Mouse (Mus musculus): ENCODE measurements around the gene Prrc2b. TPM values are rescaled to one million over a fixed set of nuclear protein-coding genes. Genes with fewer than 3 reads are reported as not detected.

The Prrc2b gene
- polyA plus RNA-seq, 1 experiment from 2014 or later, result 18.7 TPM

- DNase-seq (ENCODE audit: low spot score), result no peak
- Histone ChIP-seq H3K27me3 (ENCODE audit: control insufficient read depth, insufficient read depth, low read length) (no peaks in the 10 kb centered on the region), H3K9me3 (ENCODE audit: control insufficient read depth, low read length) (no peaks in the 10 kb centered on the region), H3K36me3 (ENCODE audit: control insufficient read depth, insufficient read depth, low read length) (no peaks in the 10 kb centered on the region), H3K4me1 (replicated peaks; ENCODE audit: control insufficient read depth, insufficient read depth) (peaks cover 16% of the 10 kb centered on the region), H3K4me3 (ENCODE audit: low read depth, low read length) (no peak overlapping the region), H3K27ac (replicated peaks) (peak overlapping the region; percentile 87; the same call in 1 of the 2 replicates), H3K4me2 (replicated peaks; ENCODE audit: low read depth) (no peak overlapping the region), H3K9ac (ENCODE audit: low read length) (no peak overlapping the region)
- 13% methylated on average over 10 of the region's 10 CpGs for WGBS
- TF ChIP-seq EP300 (optimal IDR thresholded peaks at IDR 0.05) (no peak), CTCF (IDR thresholded peaks at IDR 0.05; ENCODE audit: low read depth) (no peak)
- ATAC-seq (ENCODE audit: low FRiP score, low TSS enrichment), result no peak
Observed at GRCm38 (mm10) chr2:32166581-32166980, 15.7 kb downstream of the Prrc2b start.

GRCm38 (mm10) chr2:32167034-32167770 is 16.3 kb downstream of the Prrc2b start:
- no peak overlapping the region for H3K4me3 ChIP-seq (ENCODE audit: low read depth, low read length)

GRCm38 (mm10) chr2:32167819-32168218 is 16.9 kb downstream of the Prrc2b start:
- H3K27ac ChIP-seq (replicated peaks), result peak overlapping the region; percentile 87
- H3K9ac ChIP-seq (ENCODE audit: low read length), result peak overlapping the region; percentile 48
- no peaks in the 10 kb centered on the region for H3K36me3 ChIP-seq (ENCODE audit: control insufficient read depth, insufficient read depth, low read length)
- H3K9me3 ChIP-seq (ENCODE audit: control insufficient read depth, low read length), result no peaks in the 10 kb centered on the region
- DNase-seq (ENCODE audit: low spot score), result peak; percentile 83
- H3K27me3 ChIP-seq (ENCODE audit: control insufficient read depth, insufficient read depth, low read length), result no peaks in the 10 kb centered on the region
- 2% methylated on average over 7 of the region's 7 CpGs for WGBS
- TF ChIP-seq EP300 (optimal IDR thresholded peaks at IDR 0.05), result no peak
- peak; percentile 63 for TF ChIP-seq CTCF (IDR thresholded peaks at IDR 0.05; ENCODE audit: low read depth)
- ATAC-seq (ENCODE audit: low FRiP score, low TSS enrichment), result peak; percentile 78
- H3K4me3 ChIP-seq (ENCODE audit: low read depth, low read length), result no peak overlapping the region
- peak overlapping the region; percentile 43 for H3K4me2 ChIP-seq (replicated peaks; ENCODE audit: low read depth)
- peaks cover 16% of the 10 kb centered on the region for H3K4me1 ChIP-seq (replicated peaks; ENCODE audit: control insufficient read depth, insufficient read depth)

More at GRCm38 (mm10) chr2:32167034-32167770, 16.3 kb downstream of the Prrc2b start:
- Histone ChIP-seq H3K4me1 (replicated peaks; ENCODE audit: control insufficient read depth, insufficient read depth) (peaks cover 16% of the 10 kb centered on the region), H3K27ac (replicated peaks) (peak overlapping the region; percentile 87), H3K9ac (ENCODE audit: low read length) (peak overlapping the region; percentile 48), H3K36me3 (ENCODE audit: control insufficient read depth, insufficient read depth, low read length) (no peaks in the 10 kb centered on the region), H3K9me3 (ENCODE audit: control insufficient read depth, low read length) (no peaks in the 10 kb centered on the region), H3K27me3 (ENCODE audit: control insufficient read depth, insufficient read depth, low read length) (no peaks in the 10 kb centered on the region), H3K4me2 (replicated peaks; ENCODE audit: low read depth) (peak overlapping the region; percentile 43)
- ATAC-seq (ENCODE audit: low FRiP score, low TSS enrichment) (peak; percentile 16), DNase-seq (ENCODE audit: low spot score) (no peak)
- WGBS, result 15% methylated on average over 16 of the region's 16 CpGs
- no peak for TF ChIP-seq EP300 (optimal IDR thresholded peaks at IDR 0.05)
- TF ChIP-seq CTCF (IDR thresholded peaks at IDR 0.05; ENCODE audit: low read depth), result no peak

GRCm38 (mm10) chr2:32169292-32169691 is 18.4 kb downstream of the Prrc2b start:
- Histone ChIP-seq H3K27ac (replicated peaks) (peak overlapping the region; percentile 53; the same call in 1 of the 2 replicates), H3K4me2 (replicated peaks; ENCODE audit: low read depth) (no peak overlapping the region), H3K27me3 (ENCODE audit: control insufficient read depth, insufficient read depth, low read length) (no peaks in the 10 kb centered on the region), H3K36me3 (ENCODE audit: control insufficient read depth, insufficient read depth, low read length) (no peaks in the 10 kb centered on the region), H3K9me3 (ENCODE audit: control insufficient read depth, low read length) (no peaks in the 10 kb centered on the region), H3K4me1 (replicated peaks; ENCODE audit: control insufficient read depth, insufficient read depth) (peaks cover 14% of the 10 kb centered on the region), H3K4me3 (ENCODE audit: low read depth, low read length) (no peak overlapping the region), H3K9ac (ENCODE audit: low read length) (no peak overlapping the region)
- ATAC-seq (ENCODE audit: low FRiP score, low TSS enrichment) (no peak), DNase-seq (ENCODE audit: low spot score) (no peak)
- WGBS, result 34% methylated on average over 5 of the region's 5 CpGs
- no peak for TF ChIP-seq EP300 (optimal IDR thresholded peaks at IDR 0.05)
- no peak for TF ChIP-seq CTCF (IDR thresholded peaks at IDR 0.05; ENCODE audit: low read depth)

GRCm38 (mm10) chr2:32170010-32170409 is 19.1 kb downstream of the Prrc2b start:
- ATAC-seq (ENCODE audit: low FRiP score, low TSS enrichment) (no peak), DNase-seq (ENCODE audit: low spot score) (no peak)
- Histone ChIP-seq H3K27me3 (ENCODE audit: control insufficient read depth, insufficient read depth, low read length) (no peaks in the 10 kb centered on the region), H3K9ac (ENCODE audit: low read length) (no peak overlapping the region), H3K9me3 (ENCODE audit: control insufficient read depth, low read length) (no peaks in the 10 kb centered on the region), H3K4me2 (replicated peaks; ENCODE audit: low read depth) (no peak overlapping the region; the same call in 1 of the 2 replicates), H3K27ac (replicated peaks) (peak overlapping the region; percentile 67), H3K4me3 (ENCODE audit: low read depth, low read length) (no peak overlapping the region), H3K4me1 (replicated peaks; ENCODE audit: control insufficient read depth, insufficient read depth) (peaks cover 18% of the 10 kb centered on the region), H3K36me3 (ENCODE audit: control insufficient read depth, insufficient read depth, low read length) (no peaks in the 10 kb centered on the region)
- 52% methylated on average over 8 of the region's 8 CpGs for WGBS
- no peak for TF ChIP-seq EP300 (optimal IDR thresholded peaks at IDR 0.05)
- TF ChIP-seq CTCF (IDR thresholded peaks at IDR 0.05; ENCODE audit: low read depth), result no peak

Measured in stomach, postnatal 0 days (tissue).